Mouse (Mus musculus) bone marrow macrophage, adult 2 months (primary cell): Measurements from ENCODE around the gene Lrrc1. TPM values are rescaled to one million over a fixed set of nuclear protein-coding genes. Genes with fewer than 3 reads are reported as not detected.

Experiments
- H3K27ac ChIP-seq: 2 replicates; pipeline ENCODE4 v1.5.1; 2012; ENCODE audit warnings: low read depth, low read length; ENCODE audit not compliant: insufficient read depth
- H3K4me1 ChIP-seq: 2 replicates; pipeline ENCODE4 v1.6.1; 2012; ENCODE audit warnings: low read length; ENCODE audit not compliant: control insufficient read depth, insufficient read depth
- H3K4me3 ChIP-seq: 2 replicates; pipeline ENCODE4 v1.5.1; 2012; ENCODE audit warnings: mild to moderate bottlenecking, low read length, moderate library complexity; ENCODE audit not compliant: insufficient read depth
- CTCF ChIP-seq: IDR thresholded peaks from 2 replicates; pipeline ENCODE4 v1.5.1; 2012; ENCODE audit warnings: low read depth, mild to moderate bottlenecking, low read length, moderate library complexity
- POLR2A ChIP-seq: IDR thresholded peaks from 2 replicates; pipeline ENCODE4 v1.6.1; 2012; ENCODE audit warnings: mild to moderate bottlenecking, low read depth, low read length, borderline replicate concordance
- polyA plus RNA-seq: library from polyadenylated mRNA; stranded (reverse); fragments of >200 nt; gene quantifications from 2 replicates; pipeline ENCODE4 v1.2.4, GENCODE M21; 2012; ENCODE audit not compliant: missing spikeins, insufficient read depth, insufficient read length

Gene Lrrc1
- polyA plus RNA-seq, 1 experiment: 1.6 TPM

DNA sequence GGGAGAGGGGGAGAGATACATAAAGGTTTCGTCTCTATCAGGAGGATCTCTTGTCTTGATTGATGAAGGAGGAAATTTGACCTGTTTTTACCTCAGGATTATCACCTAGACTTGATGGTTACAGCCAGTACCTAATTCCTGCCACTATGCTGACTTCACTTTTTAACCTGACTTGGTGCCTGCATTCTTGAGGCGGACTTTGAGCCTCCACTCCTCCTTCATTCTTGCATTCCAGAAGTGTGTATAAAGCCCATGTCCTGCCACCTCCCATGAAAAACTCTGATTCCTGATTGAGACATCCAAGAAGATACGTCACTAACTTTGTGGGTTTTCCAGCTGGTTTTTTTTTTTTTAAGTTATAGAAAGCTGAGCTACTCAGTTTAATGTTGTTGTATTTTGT is 1.3 kb upstream of the Lrrc1 start:
- Histone ChIP-seq H3K27ac (no peak overlapping the region), H3K4me1 (peaks cover 3% of the 10 kb centered on the region; the same call in 1 of the 2 replicates), H3K4me3 (no peak overlapping the region)
- TF ChIP-seq POLR2A: no peak
- TF ChIP-seq CTCF: no peak

DNA sequence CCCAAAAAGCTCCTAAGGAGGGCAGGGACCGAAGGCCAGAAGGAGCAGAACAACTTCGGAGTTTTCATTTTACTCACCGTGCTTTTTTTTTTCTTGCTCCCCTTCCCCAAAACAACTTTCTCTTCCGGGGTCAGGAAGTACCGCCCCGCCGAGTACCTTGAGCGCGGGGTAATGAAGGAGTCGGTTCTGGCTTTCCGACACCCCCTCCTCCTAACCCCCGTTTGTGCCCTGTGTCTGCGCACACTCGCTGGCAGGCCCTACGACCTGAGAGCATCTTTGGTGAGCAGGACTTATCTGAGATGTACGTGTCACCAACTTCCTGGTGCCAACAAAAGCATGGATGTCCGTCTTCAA is 375 bp upstream of the Lrrc1 start:
- Histone ChIP-seq H3K4me3 (peak overlapping the region; percentile 70), H3K27ac (no peak overlapping the region), H3K4me1 (peaks cover 3% of the 10 kb centered on the region; the same call in 1 of the 2 replicates)
- TF ChIP-seq POLR2A: no peak
- no peak for TF ChIP-seq CTCF

- Histone ChIP-seq H3K4me1 (peaks cover 3% of the 10 kb centered on the region; the same call in 1 of the 2 replicates), H3K27ac (no peak overlapping the region), H3K4me3 (peak overlapping the region; percentile 70)
- TF ChIP-seq POLR2A (no peak), CTCF (no peak)
Observed at GRCm38 (mm10) chr9:77543351-77544321, 1.0 kb downstream of the Lrrc1 start.

GRCm38 (mm10) chr9:77541556-77541955 is 3.1 kb downstream of the Lrrc1 start:
- Histone ChIP-seq H3K4me3 (no peak overlapping the region), H3K4me1 (peaks cover 3% of the 10 kb centered on the region; the same call in 1 of the 2 replicates), H3K27ac (no peak overlapping the region)
- no peak for TF ChIP-seq CTCF
- no peak for TF ChIP-seq POLR2A

- Histone ChIP-seq H3K27ac (no peak overlapping the region), H3K4me1 (no peaks in the 10 kb centered on the region), H3K4me3 (no peak overlapping the region)
- TF ChIP-seq CTCF: no peak
- TF ChIP-seq POLR2A: no peak
Observed at GRCm38 (mm10) chr9:77539232-77539631, 5.4 kb downstream of the Lrrc1 start.

DNA sequence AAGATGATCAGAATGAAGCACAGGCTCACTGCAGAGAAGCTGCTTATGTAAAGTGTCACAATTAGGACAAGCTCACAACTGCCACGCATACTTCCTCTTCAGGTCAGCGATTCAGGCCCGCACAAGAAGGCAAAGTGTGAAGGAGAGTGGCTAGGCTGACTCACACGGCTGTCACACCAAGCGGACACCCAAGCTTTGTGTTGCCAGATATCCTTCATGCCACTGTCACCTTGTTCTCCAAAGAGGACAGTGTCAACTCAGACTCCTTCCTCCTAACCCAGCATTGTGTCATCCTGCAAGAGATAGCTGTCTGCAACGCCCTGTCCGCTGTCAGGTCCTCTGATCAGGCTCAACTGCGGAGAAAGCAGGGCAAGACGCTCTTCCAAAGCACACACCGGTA is 7.3 kb downstream of the Lrrc1 start:
- H3K27ac ChIP-seq: no peak overlapping the region
- H3K4me1 ChIP-seq: no peaks in the 10 kb centered on the region
- no peak for TF ChIP-seq CTCF
- H3K4me3 ChIP-seq: no peak overlapping the region

DNA sequence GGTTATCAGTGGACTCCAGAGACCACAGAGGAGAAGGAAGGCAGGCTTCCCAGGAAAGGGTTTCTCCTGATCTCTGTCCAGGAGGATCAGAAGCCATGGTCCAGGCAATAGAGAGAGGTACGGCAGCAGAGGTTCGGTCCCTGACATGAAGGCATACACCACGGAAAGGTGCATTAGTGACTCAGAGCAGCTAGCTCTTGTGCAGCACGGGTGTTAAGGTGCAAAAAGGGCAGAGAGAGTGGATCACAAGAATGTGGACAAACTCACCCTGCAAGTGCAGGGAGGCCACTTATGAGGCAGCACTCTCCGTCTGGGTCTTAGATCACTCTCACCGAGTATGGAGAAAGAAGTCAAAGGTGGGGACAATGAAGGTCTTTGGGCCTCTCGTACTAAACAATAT is 7.8 kb downstream of the Lrrc1 start:
- no peaks in the 10 kb centered on the region for H3K4me1 ChIP-seq
- TF ChIP-seq POLR2A (no peak), CTCF (no peak)
- no peak overlapping the region for H3K27ac ChIP-seq
- H3K4me3 ChIP-seq: no peak overlapping the region

- H3K4me3 ChIP-seq: no peak overlapping the region
- TF ChIP-seq CTCF (no peak), POLR2A (no peak)
- no peaks in the 10 kb centered on the region for H3K4me1 ChIP-seq
- no peak overlapping the region for H3K27ac ChIP-seq
Observed at GRCm38 (mm10) chr9:77536286-77536685, 8.4 kb downstream of the Lrrc1 start.

- no peak overlapping the region for H3K4me3 ChIP-seq
- TF ChIP-seq CTCF: no peak
- TF ChIP-seq POLR2A: no peak
- H3K4me1 ChIP-seq: no peaks in the 10 kb centered on the region
- H3K27ac ChIP-seq: no peak overlapping the region
Observed at GRCm38 (mm10) chr9:77535021-77535744, 9.5 kb downstream of the Lrrc1 start.

DNA sequence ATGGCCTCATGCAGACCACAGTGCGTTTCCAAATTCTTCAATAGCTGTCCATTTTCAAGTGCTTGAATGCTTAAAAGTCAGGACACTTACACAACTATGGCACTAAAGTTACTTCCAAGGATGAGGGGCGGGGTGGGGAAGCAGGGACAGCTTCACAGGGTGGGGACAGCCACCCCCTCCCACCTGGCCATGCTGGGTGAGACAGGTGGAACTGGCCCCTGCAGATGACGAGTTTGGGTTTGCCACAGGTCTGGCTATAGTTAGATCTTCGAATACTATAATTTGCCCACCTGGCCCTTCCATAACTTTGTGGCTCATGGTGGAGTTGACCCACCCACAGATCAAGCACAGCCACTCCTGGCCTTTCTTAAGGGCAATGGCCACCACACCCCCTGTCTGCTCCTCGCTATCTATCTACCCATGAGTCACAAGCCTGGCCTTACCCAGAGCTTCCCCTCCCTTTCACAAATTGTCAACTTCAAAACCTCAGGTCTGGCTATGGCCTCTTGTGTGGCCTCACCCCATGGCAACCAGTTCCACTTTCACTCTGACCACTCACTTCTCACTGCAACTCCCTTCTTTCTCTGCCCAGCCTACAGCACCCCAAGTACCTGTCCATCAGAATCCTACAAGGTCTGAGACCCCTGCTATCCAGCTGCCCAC is 16.2 kb downstream of the Lrrc1 start:
- peaks cover 9% of the 10 kb centered on the region for H3K4me1 ChIP-seq
- H3K27ac ChIP-seq: no peak overlapping the region
- no peak overlapping the region for H3K4me3 ChIP-seq
- no peak for TF ChIP-seq CTCF
- TF ChIP-seq POLR2A: no peak
